Mouse (Mus musculus) heart, adult 2 months (tissue): ENCODE measurements at regions not wholly inside any gene's neighbourhood (a gene's known extent, or its start where the extent isn't known, plus 50 kb on each side); places are given as distances from the start of the nearest gene placed in this dataset.

Experiments used
- DNase-seq, 2 experiments: peaks; one replicate each; pipeline ENCODE4 v3.0.0; 2021
- H3K27ac ChIP-seq: fragments of 200-600 bp; 2 replicates; pipeline ENCODE4 v1.8.1; 2022
- H3K27me3 ChIP-seq: fragments of 200-500 bp; 2 replicates; pipeline ENCODE4 v1.6.1; 2012; ENCODE audit warnings: mild to moderate bottlenecking, low read length, inconsistent platforms, mixed read lengths; ENCODE audit not compliant: control insufficient read depth, insufficient read depth
- H3K36me3 ChIP-seq: fragments of 200-500 bp; 2 replicates; pipeline ENCODE4 v1.6.1; 2012; ENCODE audit warnings: low read length, inconsistent platforms; ENCODE audit not compliant: control insufficient read depth, insufficient read depth
- H3K4me1 ChIP-seq: fragments of 200-500 bp; 2 replicates; pipeline ENCODE4 v1.6.1; 2011; ENCODE audit warnings: low read length; ENCODE audit not compliant: control insufficient read depth, insufficient read depth
- H3K4me3 ChIP-seq: fragments of 200-600 bp; 2 replicates; pipeline ENCODE4 v1.8.1; 2022
- H3K79me2 ChIP-seq: fragments of 200-500 bp; replicated peaks from 2 replicates; pipeline ENCODE4 v1.6.1; 2012; ENCODE audit warnings: mild to moderate bottlenecking, inconsistent platforms, low read length, moderate library complexity, mixed read lengths; ENCODE audit not compliant: control insufficient read depth, insufficient read depth
- H3K9ac ChIP-seq: fragments of 200-500 bp; 2 replicates; pipeline ENCODE4 v1.6.1; 2012; ENCODE audit warnings: low read depth, mild to moderate bottlenecking, control low read depth, inconsistent platforms, low read length, mixed read lengths
- CTCF ChIP-seq: fragments of 200-600 bp; IDR thresholded peaks from 2 replicates; pipeline ENCODE4 v1.8.1; 2022; ENCODE audit warnings: antibody characterized with exemption, mild to moderate bottlenecking, moderate library complexity
- EP300 ChIP-seq: fragments of 200-500 bp; IDR thresholded peaks from 2 replicates; pipeline ENCODE4 v1.6.1; 2011; ENCODE audit warnings: low read depth, low read length, control low read depth; ENCODE audit not compliant: insufficient read depth
- POLR2A ChIP-seq: fragments of 200-500 bp; IDR thresholded peaks from 2 replicates; pipeline ENCODE4 v1.6.1; 2011; ENCODE audit warnings: mild to moderate bottlenecking, low read depth, low read length, control low read depth; ENCODE audit not compliant: insufficient read depth
- WGBS: fragments of 180-500 bp; shearing (Covaris S2); methylation state at CpG from one replicate; pipeline ENCODE4 v1.1.7; 2018; 5-methylcytosine and 5-hydroxymethylcytosine counted together
- intact Hi-C: fragments of 180-260 bp; cut with DNase I; formaldehyde crosslinking; loops from one replicate; pipeline ENCODE4 v1.15.1; 2025

GRCm38 (mm10) chr3:117487281-117488027 lies 87.2 kb upstream of the Plppr5 start:
- no peak for TF ChIP-seq EP300
- no peak for TF ChIP-seq CTCF
- TF ChIP-seq POLR2A, result no peak
- no peaks in the 10 kb centered on the region for H3K36me3 ChIP-seq
- 66% methylated on average over 11 of the region's 11 CpGs for WGBS
- no peaks in the 10 kb centered on the region for H3K79me2 ChIP-seq
- H3K9ac ChIP-seq, result no peak overlapping the region
- no peak for DNase-seq
- no peak overlapping the region for H3K4me3 ChIP-seq
- intact Hi-C loops, result no loop called here
- no peaks in the 10 kb centered on the region for H3K4me1 ChIP-seq
- no peak overlapping the region for H3K27ac ChIP-seq
- no peaks in the 10 kb centered on the region for H3K27me3 ChIP-seq

- intact Hi-C loops, result no loop called here
- Histone ChIP-seq H3K4me1 (no peaks in the 10 kb centered on the region), H3K79me2 (no peaks in the 10 kb centered on the region), H3K27me3 (no peaks in the 10 kb centered on the region), H3K4me3 (no peak overlapping the region), H3K36me3 (no peaks in the 10 kb centered on the region), H3K9ac (no peak overlapping the region), H3K27ac (no peak overlapping the region)
- TF ChIP-seq POLR2A, result no peak
- 64% methylated on average over 2 of the region's 2 CpGs for WGBS
- DNase-seq, result no peak
Observed at GRCm38 (mm10) chr3:117486351-117486750, 88.3 kb upstream of the Plppr5 start.

GRCm38 (mm10) chr3:117480131-117480530 lies 94.5 kb upstream of the Plppr5 start:
- WGBS, result 40% methylated on average over 3 of the region's 3 CpGs
- intact Hi-C loops, result no loop called here
- Histone ChIP-seq H3K27ac (no peak overlapping the region), H3K4me3 (no peak overlapping the region), H3K27me3 (no peaks in the 10 kb centered on the region), H3K4me1 (no peaks in the 10 kb centered on the region), H3K36me3 (no peaks in the 10 kb centered on the region), H3K9ac (no peak overlapping the region), H3K79me2 (no peaks in the 10 kb centered on the region)
- TF ChIP-seq EP300 (no peak), POLR2A (no peak), CTCF (no peak)
- no peak for DNase-seq

- WGBS, result 93% methylated on average over 2 of the region's 2 CpGs
- H3K27ac ChIP-seq, result no peak overlapping the region
- no peaks in the 10 kb centered on the region for H3K27me3 ChIP-seq
- TF ChIP-seq POLR2A (no peak), EP300 (no peak), CTCF (no peak)
- intact Hi-C loops, result no loop called here
- H3K4me1 ChIP-seq, result no peaks in the 10 kb centered on the region
- no peak for DNase-seq
- no peaks in the 10 kb centered on the region for H3K79me2 ChIP-seq
- no peak overlapping the region for H3K4me3 ChIP-seq
- H3K36me3 ChIP-seq, result no peaks in the 10 kb centered on the region
- H3K9ac ChIP-seq, result no peak overlapping the region
Observed at GRCm38 (mm10) chr3:117459507-117459906, 98.8 kb upstream of the Plppr4 start.

- intact Hi-C loops, result no loop called here
- Histone ChIP-seq H3K27ac (no peak overlapping the region), H3K79me2 (no peaks in the 10 kb centered on the region), H3K9ac (no peak overlapping the region), H3K36me3 (no peaks in the 10 kb centered on the region), H3K27me3 (no peaks in the 10 kb centered on the region), H3K4me1 (no peaks in the 10 kb centered on the region), H3K4me3 (no peak overlapping the region)
- DNase-seq, result no peak
- TF ChIP-seq POLR2A (no peak), CTCF (no peak), EP300 (no peak)
- WGBS, result 86% methylated on average over 7 of the region's 7 CpGs
Observed at GRCm38 (mm10) chr3:117450559-117450958, 89.9 kb upstream of the Plppr4 start.

GRCm38 (mm10) chr3:117441887-117442286 lies 81.2 kb upstream of the Plppr4 start:
- H3K27ac ChIP-seq, result no peak overlapping the region
- H3K79me2 ChIP-seq, result no peaks in the 10 kb centered on the region
- H3K4me1 ChIP-seq, result no peaks in the 10 kb centered on the region; the same call in 1 of the 2 replicates
- intact Hi-C loops, result no loop called here
- no peak overlapping the region for H3K9ac ChIP-seq
- no peak for DNase-seq
- no peak overlapping the region for H3K4me3 ChIP-seq
- H3K36me3 ChIP-seq, result no peaks in the 10 kb centered on the region
- TF ChIP-seq POLR2A, result no peak
- no peak for TF ChIP-seq CTCF
- no peak for TF ChIP-seq EP300
- H3K27me3 ChIP-seq, result no peaks in the 10 kb centered on the region
- 65% methylated on average over 3 of the region's 3 CpGs for WGBS
